Mouse (Mus musculus): Measurements from ENCODE around the gene Stk32b.

- TF ChIP-seq CTCF (IDR thresholded peaks at IDR 0.05) (no peak), POLR2A (IDR thresholded peaks at IDR 0.05; ENCODE audit: insufficient read depth, low read depth, low read length) (no peak)
Measured at GRCm38 (mm10) chr5:37419028-37419427, 297.9 kb downstream of the Stk32b start.
